Mouse (Mus musculus) megakaryocyte, embryonic 14.5 days (primary cell): ENCODE measurements at regions not wholly inside any gene's neighbourhood (a gene's known extent, or its start where the extent isn't known, plus 50 kb on each side); places are given as distances from the start of the nearest gene placed in this dataset.

Experiments used
- FLI1 ChIP-seq: IDR thresholded peaks from 2 replicates; pipeline ENCODE4 v1.6.1; 2012; ENCODE audit warnings: low read length, inconsistent platforms, mixed read lengths
- GATA1 ChIP-seq: IDR thresholded peaks from 3 replicates; pipeline ENCODE4 v1.6.1; 2012; ENCODE audit warnings: mixed read lengths, low read length, inconsistent platforms, borderline replicate concordance

GRCm38 (mm10) chr14:46144707-46145106 is 234.5 kb upstream of the Gm15217 start:
- no peak for TF ChIP-seq GATA1
- TF ChIP-seq FLI1 = no peak
